8 mouse cellular contexts compared by ENCODE assay signal in the genomic region with DNA sequence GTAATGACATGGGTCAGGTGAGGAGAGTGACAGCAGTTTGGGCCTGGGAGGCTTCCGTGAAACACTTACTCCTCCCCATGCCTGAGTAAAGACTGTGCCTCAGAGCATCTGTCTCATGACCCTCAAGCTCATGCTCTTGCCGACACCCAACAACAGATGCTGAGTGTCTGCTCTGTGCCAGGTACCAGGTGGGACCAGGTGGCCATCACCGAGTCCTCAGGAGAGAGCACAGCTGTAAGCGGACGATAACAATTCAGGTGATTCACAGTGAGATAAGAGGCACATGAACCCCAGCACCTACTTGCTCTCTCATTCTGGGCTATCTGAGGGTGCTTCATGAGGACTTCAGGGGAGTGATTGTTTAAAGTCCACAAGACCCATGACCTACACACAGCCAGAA. TPM values are rescaled to one million over a fixed set of nuclear protein-coding genes. Genes with fewer than 3 reads are reported as not detected.
A peak's percentile ranks its signal among the peaks of the same experiment; 100 is the strongest.
DNase-seq lines count a peak whose midpoint lies in the region; ATAC-seq and TF ChIP-seq lines count a peak whose summit lies in the region.
"Not testable (repeated sequence)": the region's sequence is repeated elsewhere in the genome, so short reads cannot be mapped to it uniquely, and the experiment has no call there.

No protein-coding gene starts in this region.

- 90% methylated on average over 4 of the region's 5 CpGs for WGBS in embryonic facial prominence, embryonic 13.5 days
- WGBS in hindbrain, postnatal 0 days = 92% methylated on average over 4 of the region's 5 CpGs
- 82% methylated on average over 4 of the region's 5 CpGs for WGBS in liver, postnatal 0 days (ENCODE audit: insufficient replicate concordance)
- 92% methylated on average over 4 of the region's 5 CpGs for WGBS in neural tube, embryonic 11.5 days
- 91% methylated on average over 4 of the region's 5 CpGs for WGBS in stomach, embryonic 16.5 days

- H3K9me3 ChIP-seq in embryonic facial prominence, embryonic 13.5 days = peaks cover 15% of the 10 kb centered on the region
- not testable (repeated sequence) for H3K9me3 ChIP-seq in hindbrain, postnatal 0 days (ENCODE audit: low read length); liver, postnatal 0 days (ENCODE audit: low read length); neural tube, embryonic 11.5 days (ENCODE audit: control insufficient read depth, low read length); stomach, embryonic 16.5 days (replicated peaks; ENCODE audit: control insufficient read depth, low read length)

- H3K27me3 ChIP-seq in embryonic facial prominence, embryonic 13.5 days; hindbrain, postnatal 0 days (ENCODE audit: insufficient read depth, low read length); liver, postnatal 0 days (ENCODE audit: insufficient read depth, low read length); neural tube, embryonic 11.5 days (ENCODE audit: control insufficient read depth, insufficient read depth, low read length); stomach, embryonic 16.5 days (ENCODE audit: control insufficient read depth, insufficient read depth, low read length): not testable (repeated sequence)

- H3K4me1 ChIP-seq in embryonic facial prominence, embryonic 13.5 days; hindbrain, postnatal 0 days (ENCODE audit: insufficient read depth, low read length); liver, postnatal 0 days (ENCODE audit: insufficient read depth); neural tube, embryonic 11.5 days (ENCODE audit: control insufficient read depth, insufficient read depth, low read length); stomach, embryonic 16.5 days (ENCODE audit: control insufficient read depth, insufficient read depth, low read length): not testable (repeated sequence)

- not testable (repeated sequence) for H3K9ac ChIP-seq in embryonic facial prominence, embryonic 13.5 days; hindbrain, postnatal 0 days (replicated peaks; ENCODE audit: low read length); liver, postnatal 0 days (replicated peaks); neural tube, embryonic 11.5 days (ENCODE audit: low read length); stomach, embryonic 16.5 days (ENCODE audit: low read length)

- TF ChIP-seq CTCF in hindbrain, postnatal 0 days (IDR thresholded peaks at IDR 0.05; ENCODE audit: low read depth); liver, postnatal 0 days (IDR thresholded peaks at IDR 0.05; ENCODE audit: low read depth): not testable (repeated sequence)

- not testable (repeated sequence) for H3K27ac ChIP-seq in embryonic facial prominence, embryonic 13.5 days; hindbrain, postnatal 0 days; liver, postnatal 0 days (ENCODE audit: low read depth); neural tube, embryonic 11.5 days (ENCODE audit: low read depth, low read length); stomach, embryonic 16.5 days (ENCODE audit: low read length)

- peak; percentile 70 for ATAC-seq in embryonic facial prominence, embryonic 13.5 days (ENCODE audit: insufficient number of reproducible peaks, insufficient read depth, low FRiP score, low TSS enrichment, low read depth)
- ATAC-seq in granulocyte monocyte progenitor cell, adult 5-6 weeks (replicated peaks; ENCODE audit: poor library complexity, severe bottlenecking) = peak; percentile 3
- peak; percentile 67 for ATAC-seq in hindbrain, postnatal 0 days
- ATAC-seq in liver, postnatal 0 days = peak; percentile 42
- ATAC-seq in neural tube, embryonic 11.5 days (ENCODE audit: insufficient read depth, low FRiP score, low TSS enrichment) = peak; percentile 55
- peak; percentile 68 for ATAC-seq in stomach, embryonic 16.5 days (ENCODE audit: insufficient read depth, low FRiP score)

- TF ChIP-seq EP300 in liver, postnatal 0 days (IDR thresholded peaks at IDR 0.05; ENCODE audit: low read depth) = not testable (repeated sequence)

- H3K4me3 ChIP-seq in embryonic facial prominence, embryonic 13.5 days; hindbrain, postnatal 0 days (ENCODE audit: low read length); liver, postnatal 0 days (ENCODE audit: low read depth, low read length); neural tube, embryonic 11.5 days (ENCODE audit: low read depth, low read length); stomach, embryonic 16.5 days (replicated peaks; ENCODE audit: low read length): not testable (repeated sequence)

- H3K36me3 ChIP-seq in embryonic facial prominence, embryonic 13.5 days; hindbrain, postnatal 0 days (ENCODE audit: insufficient read depth, low read length); liver, postnatal 0 days (replicated peaks; ENCODE audit: insufficient read depth, low read length); neural tube, embryonic 11.5 days (ENCODE audit: control insufficient read depth, insufficient read depth, low read length); stomach, embryonic 16.5 days (ENCODE audit: control insufficient read depth, insufficient read depth, low read length): not testable (repeated sequence)

- DNase-seq in adrenal gland, adult (ENCODE audit: inconsistent age in 2 of 2, low spot score in 1 of 2) = peak; percentile 83 to 94
- not testable (repeated sequence) for DNase-seq in hindbrain, postnatal 0 days (ENCODE audit: low spot score); liver, postnatal 0 days; neural tube, embryonic 11.5 days (ENCODE audit: low spot score)
- DNase-seq in layer of hippocampus, postnatal 10 days (ENCODE audit: low spot score in 2 of 2) = peak; percentile 79 to 81

- H3K4me2 ChIP-seq in embryonic facial prominence, embryonic 13.5 days; hindbrain, postnatal 0 days (ENCODE audit: low read depth, low read length); liver, postnatal 0 days (ENCODE audit: low read depth, low read length); neural tube, embryonic 11.5 days (ENCODE audit: low read depth); stomach, embryonic 16.5 days (ENCODE audit: low read depth, low read length): not testable (repeated sequence)

RNA-seq across cellular contexts. Expression of a gene that starts 50.9 kb away (rescaled TPM):
- polyA plus RNA-seq in embryonic facial prominence, embryonic 13.5 days (2015; fragmentation: Nextera tagmentation; extraction: Ambion mirVana) = 17.2 and 19.3 TPM in 2 replicates
- total RNA-seq in granulocyte monocyte progenitor cell, adult 5-6 weeks (2014; fragmentation: Nextera tagmentation) = 10.4 and 12.3 TPM in 2 replicates
- 8.0 and 18.0 TPM in 2 replicates for total RNA-seq in granulocyte monocyte progenitor cell, adult 5-6 weeks (2017)
- total RNA-seq in hindbrain, postnatal 0 days (2014; rRNA removed) = 16.9 and 18.2 TPM in 2 replicates
- 9.5 and 9.9 TPM in 2 replicates for polyA plus RNA-seq in hindbrain, postnatal 0 days (2015; fragmentation: Nextera tagmentation; extraction: Ambion mirVana)
- total RNA-seq in layer of hippocampus, postnatal 10 days (2021) = 10 to 100 TPM; 50.6 to 81.4 TPM
- polyA plus RNA-seq in liver, postnatal 0 days (2015; fragmentation: Nextera tagmentation; extraction: Ambion mirVana) = 2.3 and 3.1 TPM in 2 replicates
- polyA plus RNA-seq in neural tube, embryonic 11.5 days (2014; fragmentation: Nextera tagmentation; extraction: Ambion mirVana) = 9.5 and 9.7 TPM in 2 replicates
- 14.6 and 15.3 TPM in 2 replicates for polyA plus RNA-seq in stomach, embryonic 16.5 days (2015; fragmentation: Nextera tagmentation; extraction: Ambion mirVana)

RNA-seq across cellular contexts. Expression of a gene that starts 59.8 kb away (rescaled TPM):
- 59.4 and 70.6 TPM in 2 replicates for polyA plus RNA-seq in embryonic facial prominence, embryonic 13.5 days (2015; fragmentation: Nextera tagmentation; extraction: Ambion mirVana)
- 67.8 and 75.2 TPM in 2 replicates for total RNA-seq in granulocyte monocyte progenitor cell, adult 5-6 weeks (2014; fragmentation: Nextera tagmentation)
- total RNA-seq in granulocyte monocyte progenitor cell, adult 5-6 weeks (2017) = 35.2 and 51.4 TPM in 2 replicates
- total RNA-seq in hindbrain, postnatal 0 days (2014; rRNA removed) = 42.1 and 47.7 TPM in 2 replicates
- 35.2 and 35.3 TPM in 2 replicates for polyA plus RNA-seq in hindbrain, postnatal 0 days (2015; fragmentation: Nextera tagmentation; extraction: Ambion mirVana)
- total RNA-seq in layer of hippocampus, postnatal 10 days (2021) = 10 to 100 TPM; 64.2 to 66.4 TPM
- polyA plus RNA-seq in liver, postnatal 0 days (2015; fragmentation: Nextera tagmentation; extraction: Ambion mirVana) = 12.6 and 14.9 TPM in 2 replicates
- polyA plus RNA-seq in neural tube, embryonic 11.5 days (2014; fragmentation: Nextera tagmentation; extraction: Ambion mirVana) = 65.3 and 66.8 TPM in 2 replicates
- polyA plus RNA-seq in stomach, embryonic 16.5 days (2015; fragmentation: Nextera tagmentation; extraction: Ambion mirVana) = 38.4 and 38.9 TPM in 2 replicates

Comparison
In these comparisons a context has a peak if more than half of its experiments do, and no peak if none do; other contexts are left out.
1. ATAC-seq: peak in every context shown above with its lines; median percentile 70 in embryonic facial prominence, embryonic 13.5 days; 68 in stomach, embryonic 16.5 days; 67 in hindbrain, postnatal 0 days; 55 in neural tube, embryonic 11.5 days; 42 in liver, postnatal 0 days; 3 in granulocyte monocyte progenitor cell, adult 5-6 weeks.